Mouse (Mus musculus) ES-E14 (cell line): Measurements from ENCODE around the gene Dcaf10.

Source experiments
- CHD2 ChIP-seq: IDR thresholded peaks from 2 replicates; pipeline ENCODE4 v1.6.1; 2014; ENCODE audit warnings: mild to moderate bottlenecking, low read depth, low read length, inconsistent platforms
- MAFK ChIP-seq: IDR thresholded peaks from 2 replicates; pipeline ENCODE4 v1.6.1; 2014; ENCODE audit warnings: mild to moderate bottlenecking, low read depth, low read length, inconsistent platforms; ENCODE audit not compliant: insufficient read depth
- ZC3H11A ChIP-seq: IDR thresholded peaks from 2 replicates; pipeline ENCODE4 v1.6.1; 2012; ENCODE audit warnings: low read depth, mild to moderate bottlenecking, inconsistent platforms, low read length, borderline replicate concordance

DNA sequence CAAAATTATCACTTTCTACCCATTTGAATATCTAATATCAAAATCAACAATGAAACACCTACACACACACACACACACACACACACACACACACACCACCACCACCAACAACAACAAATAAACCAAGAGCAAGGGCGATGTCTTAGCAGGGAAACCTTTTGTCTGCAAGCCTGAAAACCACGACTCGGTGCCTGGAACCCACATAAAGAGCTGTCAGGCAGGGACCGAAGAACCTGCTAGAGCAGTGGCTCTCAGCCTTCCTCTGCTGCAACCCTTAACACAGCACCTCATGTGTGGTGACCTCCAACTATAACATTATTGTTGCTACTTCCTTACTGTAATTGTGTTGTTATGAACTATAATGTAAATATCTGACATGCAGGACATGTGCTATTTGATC, 60.4 kb downstream of the Dcaf10 start:
- TF ChIP-seq MAFK (no peak), ZC3H11A (no peak), CHD2 (no peak)
